Mouse (Mus musculus): ENCODE measurements around the gene Efhb. TPM values are rescaled to one million over a fixed set of nuclear protein-coding genes. Genes with fewer than 3 reads are reported as not detected.

Gene Efhb
- total RNA-seq (2015) (not detected in 2 replicates), total RNA-seq (2017) (0.07 TPM in 1 of 2 replicates, not detected in the other)

DNA sequence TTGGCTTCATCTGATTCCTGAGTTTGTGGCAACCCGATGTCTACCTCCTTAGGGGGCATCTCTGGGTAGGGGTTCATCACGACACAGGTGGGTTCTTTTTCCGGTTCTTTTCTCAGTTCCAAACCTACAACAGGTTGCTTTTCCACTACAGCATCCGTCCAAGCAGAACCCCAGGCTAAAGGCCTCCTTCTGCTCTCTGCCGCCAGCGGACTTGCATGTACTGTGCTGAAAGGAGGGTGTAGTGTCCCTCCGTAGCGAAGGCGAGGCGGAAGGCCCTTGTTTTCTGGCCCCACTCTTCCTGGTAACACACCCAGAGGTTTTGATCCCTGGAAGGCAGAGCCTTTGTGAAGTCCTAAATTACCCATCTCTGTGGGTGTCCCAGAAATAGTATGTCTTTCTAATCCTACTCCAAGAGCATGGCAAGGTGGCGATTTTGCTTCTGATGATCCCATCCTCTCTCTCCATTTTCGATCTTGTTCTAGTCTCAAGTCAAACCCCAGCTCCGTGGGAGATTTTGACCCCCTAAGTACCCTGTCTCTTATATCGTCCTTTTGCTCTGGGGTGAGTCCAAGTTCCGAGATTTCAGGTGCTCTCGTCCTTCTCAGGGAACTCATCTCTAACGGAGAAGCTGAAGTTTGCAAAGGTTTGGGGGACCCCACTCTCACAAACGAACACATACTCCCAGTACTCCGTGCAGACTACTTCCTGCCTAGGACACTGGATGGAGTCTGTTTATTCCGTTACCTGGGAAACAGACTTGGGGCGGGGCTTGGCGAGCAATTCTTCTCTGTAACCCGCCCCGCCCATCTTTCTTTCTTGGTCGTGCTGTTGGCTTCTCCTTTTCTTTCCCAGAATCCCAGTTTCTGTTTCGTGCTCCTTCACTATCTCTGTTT lies at the start of gene Efhb:
TSS of gene Efhb (minus strand) at position 719 of the 893 bp plus-strand sequence.
- peak; percentile 97 for ATAC-seq (replicated peaks; ENCODE audit: poor library complexity)

- peak; percentile 73 for ATAC-seq (replicated peaks; ENCODE audit: poor library complexity)
These were observed 49.3 kb upstream of the Efhb start for GRCm38 (mm10) chr17:53512311-53512951.

GRCm38 (mm10) chr17:53502966-53503365 lies 39.8 kb upstream of the Efhb start:
- no peak for ATAC-seq (replicated peaks; ENCODE audit: poor library complexity)

DNA sequence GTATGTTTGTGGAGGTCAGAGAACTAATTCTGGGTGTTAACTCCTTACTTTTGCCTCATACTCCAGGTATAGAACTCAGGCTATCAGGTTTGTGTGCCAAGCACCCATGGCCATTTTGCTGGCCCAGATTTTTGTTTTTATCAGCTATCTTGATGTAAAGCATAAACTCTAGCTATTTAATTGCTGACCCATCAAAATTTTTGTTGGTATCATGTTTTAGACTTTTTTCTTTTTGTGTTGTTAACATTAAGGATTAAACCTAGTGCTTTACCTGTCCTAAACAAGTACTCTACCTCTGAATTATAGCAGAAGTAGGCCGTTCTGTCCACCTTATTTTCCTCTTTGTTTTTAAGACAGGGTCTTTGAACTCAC lies 25.9 kb upstream of the Efhb start:
- no peak for ATAC-seq (replicated peaks; ENCODE audit: poor library complexity)

DNA sequence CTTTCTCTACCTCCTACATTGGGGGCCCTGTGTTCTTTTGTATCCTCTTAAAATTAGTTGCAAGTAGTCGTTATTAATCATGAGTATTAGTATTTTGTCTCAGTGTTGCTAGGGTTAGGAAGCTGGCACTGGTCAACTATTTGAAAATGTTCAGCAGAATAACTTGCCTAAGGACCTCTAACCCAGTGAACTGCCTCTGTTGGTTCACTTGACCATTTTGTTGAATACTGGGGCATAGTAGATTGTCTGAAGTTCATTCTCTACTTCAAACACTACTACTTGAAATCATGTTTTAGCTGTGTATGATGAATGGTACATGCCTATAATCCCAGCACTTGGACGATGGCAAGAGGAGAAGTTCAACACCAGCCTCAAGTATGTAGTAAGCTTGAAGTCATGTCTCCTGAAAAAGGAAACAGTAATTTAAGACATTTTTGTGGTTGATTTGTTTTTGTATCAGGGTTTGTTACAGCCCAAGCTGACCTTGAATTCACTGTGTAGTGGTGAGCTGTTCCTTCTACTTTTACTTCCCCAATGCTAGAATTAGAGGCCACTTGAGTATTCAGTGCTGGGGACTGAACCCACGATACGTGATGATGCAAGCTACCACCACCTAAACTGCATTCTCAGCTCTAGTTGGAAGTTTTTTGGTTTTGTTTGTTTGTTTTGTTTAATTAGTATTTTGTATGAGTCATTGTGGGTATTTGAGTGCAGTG lies 25.3 kb upstream of the Efhb start:
- peak; percentile 98 for ATAC-seq (replicated peaks; ENCODE audit: poor library complexity)

GRCm38 (mm10) chr17:53480433-53480832 lies 17.3 kb upstream of the Efhb start:
- no peak for ATAC-seq (replicated peaks; ENCODE audit: poor library complexity)

DNA sequence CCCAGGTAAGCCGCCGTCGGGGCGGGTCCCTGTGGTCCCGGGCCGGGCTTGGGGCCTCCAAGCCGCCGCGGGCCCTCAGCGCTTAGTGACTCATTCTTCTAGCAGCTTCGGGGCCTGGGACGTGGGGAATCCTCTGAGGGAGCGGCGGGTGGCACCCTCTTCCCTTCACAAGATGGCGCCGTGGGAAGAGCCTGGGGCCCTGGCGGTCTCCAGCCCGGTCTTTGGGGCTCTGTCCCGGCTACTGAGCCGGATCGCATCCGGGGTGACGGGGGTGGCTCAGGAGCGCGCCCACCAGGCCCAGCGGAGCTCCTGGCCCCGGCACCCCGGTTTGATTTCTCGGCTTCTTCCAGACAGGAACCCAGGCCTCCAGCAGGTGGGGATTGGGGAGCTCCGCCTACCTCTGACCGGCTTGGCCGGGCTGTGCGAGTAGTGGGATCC lies 16.5 kb upstream of the Efhb start:
- ATAC-seq (replicated peaks; ENCODE audit: poor library complexity): peak; percentile 23

GRCm38 (mm10) chr17:53478858-53479603 lies 15.9 kb upstream of the Efhb start, which contains the start of gene Rab5a:
TSS of gene Rab5a (plus strand) at chr17:53479234.
- peak; percentile 83 for ATAC-seq (replicated peaks; ENCODE audit: poor library complexity)

DNA sequence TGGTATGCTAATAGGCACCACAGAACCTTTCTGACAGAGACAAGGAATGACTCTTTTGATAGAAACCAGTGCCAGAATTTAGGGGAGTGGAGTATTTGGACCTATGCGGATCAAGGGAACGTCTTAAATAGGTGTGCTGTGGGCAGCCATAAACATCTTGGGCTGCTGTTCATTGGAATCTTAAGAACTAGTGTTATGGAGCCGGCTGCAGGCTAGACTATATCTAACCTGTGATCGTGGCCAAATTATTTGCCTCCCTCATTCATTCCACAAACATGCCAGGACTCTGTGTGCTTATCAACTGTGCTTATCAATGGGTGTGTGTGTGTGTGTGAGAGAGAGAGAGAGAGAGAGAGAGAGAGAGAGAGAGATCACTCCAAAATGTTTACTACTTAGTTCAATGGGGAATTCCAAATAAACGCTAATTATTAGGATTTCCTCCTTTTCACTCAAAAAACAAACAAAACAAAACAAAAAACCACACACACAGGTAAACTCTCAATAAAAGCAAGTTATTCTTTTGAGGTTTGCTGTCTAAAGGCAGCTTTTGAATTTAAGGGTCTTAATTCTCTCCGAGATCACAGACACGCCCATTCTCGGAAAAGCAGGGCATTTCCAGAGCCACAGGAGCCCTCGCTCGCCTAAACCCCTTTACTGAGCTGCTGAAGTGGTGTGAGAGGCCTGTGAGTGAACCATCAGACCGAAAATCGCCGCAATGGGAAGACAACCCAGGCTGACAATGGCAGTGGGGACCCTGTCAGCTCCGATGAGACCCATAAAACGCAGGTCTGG lies 15.1 kb upstream of the Efhb start:
- ATAC-seq (replicated peaks; ENCODE audit: poor library complexity): peak; percentile 26

DNA sequence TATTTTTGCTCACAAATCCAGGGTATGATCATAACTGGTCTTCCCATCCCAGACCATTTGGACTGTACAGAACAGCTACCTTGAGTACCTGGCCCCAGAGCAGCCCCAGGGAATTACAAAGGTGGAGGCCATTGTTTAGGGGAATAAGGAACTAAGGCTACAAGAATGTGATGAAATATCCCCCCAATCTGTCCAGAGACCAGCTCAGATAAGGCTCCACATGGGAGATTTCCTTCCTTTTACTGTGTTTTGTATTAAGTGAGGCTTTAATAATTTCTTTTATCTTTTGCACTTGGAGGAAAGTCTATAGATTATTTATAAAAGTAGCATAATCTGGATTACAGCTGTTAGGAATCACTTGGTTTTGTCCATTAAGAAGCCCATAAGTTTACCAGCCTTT lies 5.6 kb upstream of the Efhb start:
- ATAC-seq (replicated peaks; ENCODE audit: poor library complexity): peak; percentile 57

DNA sequence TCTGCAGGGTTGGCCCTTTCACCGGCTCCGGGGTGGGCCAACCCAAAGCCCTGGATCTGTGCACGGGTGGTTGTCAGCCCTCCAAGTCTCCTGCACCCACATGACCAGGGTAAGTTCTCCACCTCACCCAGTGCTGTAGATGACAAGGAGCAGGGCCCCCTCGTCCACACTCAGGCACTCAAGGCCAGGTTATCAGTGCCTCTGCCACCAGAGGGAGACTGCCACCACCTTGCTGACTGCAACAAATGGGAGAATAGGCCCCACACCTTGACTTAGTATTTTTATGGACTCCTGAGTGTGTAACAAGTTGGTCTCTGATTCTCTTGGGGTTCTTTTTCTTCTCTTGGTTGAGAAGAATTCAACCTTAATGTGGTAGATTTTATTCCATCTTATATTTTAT lies 2.4 kb upstream of the Efhb start:
- peak; percentile 68 for ATAC-seq (replicated peaks; ENCODE audit: poor library complexity)

GRCm38 (mm10) chr17:53463496-53463840 lies 347 bp upstream of the Efhb start:
- ATAC-seq (replicated peaks; ENCODE audit: poor library complexity): peak; percentile 15; the same call in 1 of the 2 replicates

- 0 out of 2 replicates have a peak, but pooled peaks have one; percentile 39 for ATAC-seq (replicated peaks; ENCODE audit: poor library complexity)
These were observed 6.4 kb downstream of the Efhb start for GRCm38 (mm10) chr17:53456742-53457141.

GRCm38 (mm10) chr17:53456152-53456551 lies 7.0 kb downstream of the Efhb start:
- no peak for ATAC-seq (replicated peaks; ENCODE audit: poor library complexity)

DNA sequence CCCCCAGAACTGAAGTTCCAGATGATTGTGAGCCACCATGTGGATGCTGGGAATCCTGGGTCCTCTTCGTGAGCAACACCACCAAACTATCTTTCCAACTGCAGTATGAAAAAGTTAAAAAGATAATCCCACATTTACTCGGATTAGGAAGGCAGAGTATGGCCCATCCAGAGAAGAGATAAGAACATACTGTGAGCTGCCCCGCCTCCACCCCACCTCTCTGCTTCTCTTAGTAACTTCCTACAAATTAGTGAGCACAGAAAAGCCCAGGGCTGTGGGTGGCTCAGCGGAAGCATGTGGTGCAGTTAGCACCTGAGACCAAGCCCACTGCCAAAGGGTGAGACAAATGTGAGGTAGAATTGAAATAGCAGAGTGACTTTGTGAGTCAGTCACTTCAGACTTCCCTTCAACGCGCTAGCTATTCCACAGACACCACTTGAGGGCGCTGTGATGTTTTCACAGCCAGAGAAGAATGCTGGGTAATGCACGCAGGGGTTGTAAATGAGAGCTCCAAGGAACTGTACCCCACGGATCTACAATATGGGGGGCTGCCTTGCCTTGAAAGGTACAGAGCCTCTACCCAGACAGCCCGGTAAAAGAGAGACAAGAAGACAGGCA lies 60.3 kb downstream of the Efhb start:
- ATAC-seq (replicated peaks; ENCODE audit: poor library complexity): peak; percentile 90

DNA sequence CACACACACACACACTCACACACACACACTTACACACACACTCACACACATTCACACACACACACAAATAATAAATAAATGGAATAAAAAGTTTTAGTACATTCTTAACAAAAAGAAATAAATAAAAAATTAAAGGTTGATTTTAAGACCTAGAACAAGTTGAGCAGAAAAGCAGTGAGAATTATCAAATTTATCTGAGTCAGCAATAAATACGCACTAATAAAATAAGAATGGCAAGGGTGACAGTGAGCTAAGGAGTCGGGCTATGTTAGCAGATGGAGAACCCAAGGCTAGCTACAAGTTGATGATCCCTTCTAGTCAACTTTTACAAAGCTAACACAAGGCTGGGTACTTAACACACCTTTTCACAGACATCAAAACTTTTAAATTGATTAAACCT lies 69.9 kb downstream of the Efhb start:
- no peak for ATAC-seq (replicated peaks; ENCODE audit: poor library complexity)

DNA sequence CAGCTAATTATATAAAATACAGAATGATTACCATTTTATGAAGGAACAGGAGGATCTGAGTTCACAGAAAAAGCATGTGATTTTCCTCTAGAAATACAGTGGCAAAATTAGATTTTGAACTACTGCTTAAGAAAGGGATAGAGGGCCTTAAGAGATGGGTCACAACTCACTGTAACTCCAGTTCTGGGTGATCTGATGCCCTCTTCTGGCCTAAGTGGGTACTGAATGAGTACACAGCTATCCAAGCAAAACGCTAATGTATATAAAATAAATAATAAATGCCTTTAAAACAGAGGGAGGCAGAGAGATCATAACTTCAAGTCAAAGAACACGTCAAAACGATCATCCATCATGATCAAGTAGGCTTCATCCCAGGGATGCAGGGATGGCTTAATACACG lies 73.6 kb downstream of the Efhb start:
- ATAC-seq (replicated peaks; ENCODE audit: poor library complexity): peak; percentile 91

DNA sequence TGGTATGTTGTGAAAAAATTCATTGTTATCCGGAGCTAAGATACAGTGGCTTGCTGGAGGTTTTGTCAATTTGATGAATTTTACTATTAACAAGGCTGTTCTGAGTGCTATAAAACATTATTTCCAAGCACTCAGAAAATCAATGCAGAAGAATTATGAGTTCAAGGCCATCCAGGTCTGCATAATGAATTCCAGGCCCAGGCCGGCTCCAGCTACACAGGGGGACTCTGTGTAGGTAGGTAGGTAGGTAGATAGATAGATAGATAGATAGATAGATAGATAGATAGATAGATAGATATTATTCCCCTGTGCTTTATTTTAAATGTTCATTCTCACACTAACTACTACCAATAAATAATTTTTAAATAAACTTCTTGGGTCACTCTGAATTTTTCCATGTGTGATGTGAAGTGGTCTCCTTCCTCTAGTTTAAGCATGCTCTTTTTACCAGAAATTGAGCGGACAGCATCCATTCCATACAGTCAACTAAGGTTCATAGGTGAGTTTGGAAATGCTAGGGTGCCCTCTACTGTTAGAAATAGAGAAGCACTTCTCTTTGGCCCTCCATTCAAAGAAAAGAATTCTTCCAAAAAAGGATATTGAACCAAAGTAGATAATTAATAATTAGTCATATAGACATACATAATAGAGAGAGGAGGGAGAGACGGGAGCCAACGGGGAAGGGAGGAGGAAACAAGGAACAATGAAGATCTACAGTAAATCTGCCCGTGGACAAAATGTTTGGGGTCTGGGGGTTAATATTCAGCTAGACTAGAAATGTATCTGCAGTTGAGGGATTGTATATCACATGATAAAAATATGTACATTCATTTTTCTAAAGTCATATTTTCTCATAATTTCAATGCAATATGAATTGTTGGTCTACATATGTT lies 75.3 kb downstream of the Efhb start:
- peak; percentile 57; the same call in 1 of the 2 replicates for ATAC-seq (replicated peaks; ENCODE audit: poor library complexity)

All from megakaryocyte progenitor cell, adult 5-6 weeks (primary cell).